Mouse (Mus musculus) spleen, postnatal 10 days (tissue): ENCODE results near the gene Zfhx3.
A peak's percentile ranks its signal among the peaks of the same experiment; 100 is the strongest.

Experiments used
- DNase-seq, 2 experiments: peaks; one replicate each; pipeline ENCODE4 v3.0.0; 2021 to 2022; ENCODE audit warnings: low spot score in 2 of 2

Gene Zfhx3

GRCm38 (mm10) chr8:108718031-108718430 is 775.6 kb downstream of the Zfhx3 start:
- no peak for DNase-seq

- DNase-seq = no peak
These were observed 778.4 kb downstream of the Zfhx3 start for GRCm38 (mm10) chr8:108720840-108721239.

GRCm38 (mm10) chr8:108722671-108723513 is 780.4 kb downstream of the Zfhx3 start:
- DNase-seq = peak in 1 of 2 experiments; percentile 53

- DNase-seq = no peak
These were observed 781.2 kb downstream of the Zfhx3 start for GRCm38 (mm10) chr8:108723636-108724035.

- DNase-seq = no peak
These were observed 782.5 kb downstream of the Zfhx3 start for GRCm38 (mm10) chr8:108724818-108725506.

GRCm38 (mm10) chr8:108725631-108726030 is 783.2 kb downstream of the Zfhx3 start:
- no peak for DNase-seq

GRCm38 (mm10) chr8:108726541-108727241 is 784.2 kb downstream of the Zfhx3 start:
- DNase-seq = no peak

- DNase-seq = no peak
These were observed 786.7 kb downstream of the Zfhx3 start for GRCm38 (mm10) chr8:108729169-108729568.

GRCm38 (mm10) chr8:108729667-108730329 is 787.4 kb downstream of the Zfhx3 start:
- no peak for DNase-seq

GRCm38 (mm10) chr8:108730907-108731440 is 788.5 kb downstream of the Zfhx3 start:
- no peak for DNase-seq

GRCm38 (mm10) chr8:108732500-108732899 is 790.1 kb downstream of the Zfhx3 start:
- DNase-seq = no peak

GRCm38 (mm10) chr8:108733385-108733784 is 790.9 kb downstream of the Zfhx3 start:
- no peak for DNase-seq

- no peak for DNase-seq
These were observed 794.0 kb downstream of the Zfhx3 start for GRCm38 (mm10) chr8:108736442-108736841.

- DNase-seq = no peak
These were observed 795.7 kb downstream of the Zfhx3 start for GRCm38 (mm10) chr8:108738179-108738578.

- no peak for DNase-seq
These were observed 797.1 kb downstream of the Zfhx3 start for GRCm38 (mm10) chr8:108739517-108739916.

GRCm38 (mm10) chr8:108740443-108740842 is 798.0 kb downstream of the Zfhx3 start:
- no peak for DNase-seq

GRCm38 (mm10) chr8:108741651-108742050 is 799.2 kb downstream of the Zfhx3 start:
- DNase-seq = no peak

GRCm38 (mm10) chr8:108742465-108742864 is 800.0 kb downstream of the Zfhx3 start:
- DNase-seq = no peak

GRCm38 (mm10) chr8:108743238-108743637 is 800.8 kb downstream of the Zfhx3 start:
- no peak for DNase-seq

GRCm38 (mm10) chr8:108745551-108745950 is 803.1 kb downstream of the Zfhx3 start:
- no peak for DNase-seq

- DNase-seq = no peak
These were observed 805.7 kb downstream of the Zfhx3 start for GRCm38 (mm10) chr8:108748095-108748494.
